Mouse (Mus musculus) MEL (cell line): Measurements from ENCODE around the gene Gfm1.

Experiments
- CTCF ChIP-seq, 3 experiments: IDR thresholded peaks in 2 of 3; conservative IDR thresholded peaks in 1 of 3; 2 replicates each; pipeline ENCODE4 v1.5.1; 2011 to 2012; ENCODE audit warnings: low read length in 3 of 3, low read depth in 2 of 3, mild to moderate bottlenecking in 2 of 3, improper control_type of control experiment in 1 of 3, inconsistent platforms in 1 of 3, mixed read lengths in 1 of 3, moderate library complexity in 1 of 3; ENCODE audit not compliant: control insufficient read depth in 1 of 3, insufficient read depth in 1 of 3, poor library complexity in 1 of 3, severe bottlenecking in 1 of 3
- MAZ ChIP-seq: IDR thresholded peaks from 2 replicates; pipeline ENCODE4 v1.6.1; 2012; ENCODE audit warnings: low read depth, mild to moderate bottlenecking, inconsistent platforms, low read length, improper control_type of control experiment
- MYB ChIP-seq: IDR thresholded peaks from 2 replicates; pipeline ENCODE4 v1.6.1; 2011; ENCODE audit warnings: mild to moderate bottlenecking, low read depth, low read length, improper control_type of control experiment
- POLR2A ChIP-seq, 2 experiments: IDR thresholded peaks; 2 replicates each; pipeline ENCODE4 v1.6.1; 2011 to 2012; ENCODE audit warnings: low read length in 2 of 2, mild to moderate bottlenecking in 2 of 2, control low read depth in 1 of 2, improper control_type of control experiment in 1 of 2, low read depth in 1 of 2, moderate library complexity in 1 of 2; ENCODE audit not compliant: control insufficient read depth in 1 of 2, insufficient read depth in 1 of 2, poor library complexity in 1 of 2
- POLR2AphosphoS2 ChIP-seq: IDR thresholded peaks from 2 replicates; pipeline ENCODE4 v1.6.1; 2011; ENCODE audit warnings: low read length, improper control_type of control experiment
- UBTF ChIP-seq: IDR thresholded peaks from 2 replicates; pipeline ENCODE4 v1.6.1; 2012; ENCODE audit warnings: low read depth, mild to moderate bottlenecking, inconsistent platforms, low read length, improper control_type of control experiment, moderate library complexity, borderline replicate concordance; ENCODE audit not compliant: insufficient read depth
- ZC3H11A ChIP-seq: IDR thresholded peaks from 2 replicates; pipeline ENCODE4 v1.6.1; 2012; ENCODE audit warnings: low read depth, mild to moderate bottlenecking, inconsistent platforms, low read length, improper control_type of control experiment
- ZKSCAN1 ChIP-seq: IDR thresholded peaks from 2 replicates; pipeline ENCODE4 v1.6.1; 2012; ENCODE audit warnings: low read depth, mild to moderate bottlenecking, inconsistent platforms, low read length, improper control_type of control experiment, moderate library complexity
- ZMIZ1 ChIP-seq: IDR thresholded peaks from 2 replicates; pipeline ENCODE4 v1.6.1; 2012; ENCODE audit warnings: low read depth, mild to moderate bottlenecking, inconsistent platforms, low read length, improper control_type of control experiment, moderate library complexity

- TF ChIP-seq MYB = no peak
- no peak for TF ChIP-seq UBTF
- no peak for TF ChIP-seq ZC3H11A
- no peak for TF ChIP-seq ZMIZ1
- TF ChIP-seq ZKSCAN1 = no peak
- no peak for TF ChIP-seq MAZ
- TF ChIP-seq POLR2AphosphoS2 = no peak
- no peak for TF ChIP-seq CTCF (IDR thresholded peaks at IDR 0.05 in 2 of 3, conservative IDR thresholded peaks at IDR 0.05 in 1 of 3; ENCODE audit: control insufficient read depth in 1 of 3, insufficient read depth in 1 of 3, low read depth in 2 of 3, low read length in 3 of 3, poor library complexity in 1 of 3, severe bottlenecking in 1 of 3)
- no peak for TF ChIP-seq POLR2A (IDR thresholded peaks at IDR 0.05; ENCODE audit: control insufficient read depth in 1 of 2, insufficient read depth in 1 of 2, low read depth in 1 of 2, low read length in 2 of 2, poor library complexity in 1 of 2)
Observed at GRCm38 (mm10) chr3:67522709-67523108, 92.8 kb downstream of the Gfm1 start.
